Mouse (Mus musculus) T-helper 17 cell (primary cell): Measurements from ENCODE around the gene 1700025C18Rik.

Experiments used
- in situ Hi-C, 2 experiments: fragments of 300-600 bp; cut with MboI, MseI; formaldehyde crosslinking; loops; 1 replicate in 1 of 2; 2 replicates in 1 of 2; pipeline ENCODE4 v1.15.1; 2025; ENCODE audit warnings: high pct_unique_total_duplicates in 2 of 2

1700025C18Rik gene

DNA sequence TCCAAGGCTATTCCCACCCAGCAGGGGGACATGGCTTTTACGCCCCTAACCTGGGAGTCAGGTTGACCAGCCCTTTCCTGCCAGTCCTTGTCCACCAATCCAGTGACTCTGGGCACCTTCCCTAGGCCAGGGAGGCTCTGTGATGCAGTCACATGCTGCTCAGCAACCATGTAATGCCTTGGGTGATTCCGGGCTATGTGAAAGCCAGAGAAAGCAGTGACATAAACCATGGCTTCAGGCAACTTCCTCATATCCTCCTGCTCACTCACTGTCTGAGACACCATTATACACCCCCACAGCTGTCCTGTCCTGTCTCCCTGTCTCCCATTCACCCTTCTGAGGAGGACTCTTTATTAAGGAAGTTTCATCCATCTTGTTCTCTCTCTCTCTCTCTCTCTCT, at the start of gene 1700025C18Rik:
Gene 1700025C18Rik, minus strand, starts transcription at position 101 of the 400 bp plus-strand sequence.
- in situ Hi-C loops = no loop called here

- in situ Hi-C loops = no loop called here
Observed at GRCm38 (mm10) chr2:165136049-165136448, 45.5 kb upstream of the 1700025C18Rik start.

- in situ Hi-C loops = no loop called here
Observed at GRCm38 (mm10) chr2:165133566-165133965, 43.0 kb upstream of the 1700025C18Rik start.

DNA sequence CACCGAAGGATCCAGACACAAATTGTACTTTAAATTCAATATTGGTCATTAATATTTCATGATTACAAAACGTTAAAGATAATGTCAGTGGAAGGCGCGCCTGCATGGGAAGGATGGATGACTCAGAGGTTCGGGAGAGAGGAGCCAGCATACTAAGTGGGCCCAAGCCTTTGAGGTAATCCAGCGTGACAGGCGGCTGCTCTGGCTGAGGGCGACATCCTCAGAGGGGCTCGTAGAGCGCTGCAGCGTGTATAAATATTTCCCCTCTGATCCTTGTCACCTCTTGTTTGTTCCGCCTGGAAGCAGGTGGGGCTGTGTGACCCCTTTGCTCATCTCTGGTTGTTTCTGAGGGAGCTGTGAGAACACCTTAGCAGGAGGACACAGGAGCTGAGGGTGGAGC, 40.9 kb upstream of the 1700025C18Rik start:
- in situ Hi-C loops = no loop called here

- in situ Hi-C loops = no loop called here
Observed at GRCm38 (mm10) chr2:165129189-165129588, 38.6 kb upstream of the 1700025C18Rik start.

- in situ Hi-C loops = no loop called here
Observed at GRCm38 (mm10) chr2:165126896-165127562, 36.5 kb upstream of the 1700025C18Rik start.

- in situ Hi-C loops = no loop called here
Observed at GRCm38 (mm10) chr2:165121206-165121840, 30.8 kb upstream of the 1700025C18Rik start.

GRCm38 (mm10) chr2:165120765-165121164, 30.2 kb upstream of the 1700025C18Rik start:
- in situ Hi-C loops = no loop called here

DNA sequence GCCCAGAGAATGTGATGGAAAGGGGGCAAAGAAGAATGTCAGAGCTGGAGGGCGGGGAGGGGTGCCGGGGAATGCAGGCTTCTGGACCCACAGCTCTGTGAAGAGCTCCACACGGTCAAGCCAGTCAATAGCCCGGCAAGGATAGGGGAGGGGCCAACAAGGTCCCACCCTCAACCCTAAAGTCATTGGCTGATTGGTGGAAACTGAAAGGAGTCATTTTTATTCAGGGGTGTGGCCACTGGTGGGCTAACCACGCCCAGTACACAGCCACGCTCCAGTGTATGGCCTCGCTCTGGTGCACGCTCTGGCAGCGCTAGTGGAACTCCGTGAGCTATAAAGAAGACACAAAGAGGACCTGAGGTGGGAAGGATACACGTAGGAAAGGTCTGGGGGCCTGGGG, 23.2 kb upstream of the 1700025C18Rik start:
- in situ Hi-C loops = no loop called here

- in situ Hi-C loops = no loop called here
Observed at GRCm38 (mm10) chr2:165112149-165112548, 21.6 kb upstream of the 1700025C18Rik start.

GRCm38 (mm10) chr2:165106585-165106984, 16.0 kb upstream of the 1700025C18Rik start:
- in situ Hi-C loops = no loop called here

DNA sequence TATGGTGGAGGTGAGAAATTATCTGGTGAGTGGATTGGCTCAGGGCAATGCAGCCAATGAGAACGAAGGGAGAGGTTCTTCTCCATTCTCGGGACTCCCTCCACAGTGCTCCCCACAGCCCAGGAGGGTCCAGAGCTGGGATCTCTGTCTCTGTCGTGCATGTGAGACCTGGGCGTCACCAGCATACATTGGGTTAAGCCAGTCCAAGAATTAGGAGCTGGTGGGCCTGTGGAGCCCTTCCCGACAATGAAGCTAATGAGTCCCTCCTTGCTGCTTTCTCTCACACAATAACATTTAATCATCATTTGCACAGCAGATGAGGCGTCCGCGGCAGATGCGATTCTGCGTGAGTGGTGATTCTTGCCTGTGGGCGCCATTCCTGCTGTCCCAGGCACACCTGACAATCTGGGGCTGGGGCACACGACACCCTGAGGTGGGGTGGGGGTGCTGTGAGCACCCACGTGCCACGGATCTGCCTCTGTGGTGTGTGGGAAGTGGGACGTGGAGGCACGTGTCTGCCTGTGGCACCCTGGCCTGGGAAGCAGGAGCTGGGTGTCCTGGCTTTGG, 15.0 kb upstream of the 1700025C18Rik start:
- in situ Hi-C loops = no loop called here

GRCm38 (mm10) chr2:165102920-165103319, 12.4 kb upstream of the 1700025C18Rik start:
- in situ Hi-C loops = no loop called here

GRCm38 (mm10) chr2:165100749-165101148, 10.2 kb upstream of the 1700025C18Rik start:
- in situ Hi-C loops = no loop called here

DNA sequence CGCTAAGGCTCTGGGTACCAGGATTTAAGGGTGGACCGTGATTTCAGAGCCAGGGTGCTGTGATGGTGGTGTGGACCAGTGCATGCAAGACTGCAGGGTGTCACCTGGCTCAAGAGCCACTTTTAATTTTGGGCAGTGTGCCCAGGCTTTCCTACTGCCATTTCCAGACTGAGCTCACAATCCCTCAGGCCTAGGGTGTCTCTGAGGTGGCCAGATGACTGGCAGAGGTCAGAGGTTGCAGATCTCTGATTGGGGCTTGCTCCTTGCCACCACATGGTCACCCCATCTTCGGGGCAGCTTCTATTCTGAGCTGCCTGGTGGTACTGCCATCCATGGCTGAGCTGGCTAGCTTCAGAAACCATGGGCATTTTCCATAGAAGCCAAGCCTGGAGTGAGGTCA, 8.3 kb upstream of the 1700025C18Rik start:
- in situ Hi-C loops = no loop called here

DNA sequence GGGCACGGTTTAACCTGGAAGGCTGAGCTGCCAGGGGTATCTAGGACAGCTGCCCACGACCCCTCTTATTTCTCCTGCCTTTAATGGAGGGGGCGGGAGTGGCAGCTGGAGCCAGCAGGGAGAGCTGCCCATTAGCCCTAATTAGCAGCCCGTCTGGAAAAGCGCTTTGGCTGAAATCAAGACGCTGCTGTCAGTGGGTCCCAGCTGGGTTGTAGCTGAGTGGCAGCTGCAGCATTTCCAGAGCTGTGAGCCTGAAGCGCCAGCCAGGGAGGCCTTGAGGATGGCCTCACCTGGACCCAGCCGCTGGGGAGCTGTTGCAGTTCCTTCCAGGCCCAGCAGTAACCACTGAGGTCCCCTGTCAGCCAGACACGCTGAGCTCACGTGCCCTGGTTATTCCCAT, 5.8 kb upstream of the 1700025C18Rik start:
- in situ Hi-C loops = no loop called here

- in situ Hi-C loops = no loop called here
Observed at GRCm38 (mm10) chr2:165092393-165092792, 1.8 kb upstream of the 1700025C18Rik start.

GRCm38 (mm10) chr2:165091433-165091965, 949 bp upstream of the 1700025C18Rik start:
- in situ Hi-C loops = no loop called here

DNA sequence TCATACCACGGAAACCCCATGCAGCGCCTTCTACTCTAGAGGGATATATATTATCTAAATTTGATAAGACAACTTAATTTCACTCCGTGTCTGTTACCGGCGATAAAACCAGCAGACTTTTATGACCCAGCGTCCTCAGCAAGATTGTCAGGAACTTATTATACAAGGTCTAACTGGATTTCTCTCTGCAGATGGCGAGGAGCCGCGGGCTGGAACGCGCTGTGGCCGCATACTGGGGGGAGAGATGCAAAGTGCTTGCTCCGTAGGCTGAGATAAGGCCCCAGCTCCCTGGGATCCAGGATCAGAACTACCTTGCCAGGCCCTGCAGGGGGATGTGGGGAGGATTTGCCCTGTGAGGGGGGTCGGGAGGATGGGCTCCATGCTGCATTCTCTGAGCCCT, 1.1 kb downstream of the 1700025C18Rik start:
- in situ Hi-C loops = no loop called here

DNA sequence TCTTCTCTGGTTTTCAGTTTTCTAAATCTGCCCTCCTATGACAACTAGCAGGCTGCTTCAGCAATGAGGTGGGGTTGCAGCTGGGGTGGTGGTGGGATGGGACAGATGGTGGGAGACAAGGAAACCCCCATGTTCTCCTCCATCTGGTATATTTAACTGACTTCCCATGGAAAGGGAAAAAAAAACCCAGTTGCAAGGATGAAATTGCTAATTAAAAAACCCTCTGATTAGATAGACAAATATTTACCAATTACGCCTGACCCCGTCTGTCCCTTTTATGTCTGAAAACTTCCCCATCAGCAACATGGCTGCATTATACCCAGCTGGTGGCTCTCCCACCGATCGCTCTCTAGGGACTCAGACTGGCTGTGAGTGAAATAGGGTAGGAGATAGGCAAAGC, 3.9 kb downstream of the 1700025C18Rik start:
- in situ Hi-C loops = no loop called here

DNA sequence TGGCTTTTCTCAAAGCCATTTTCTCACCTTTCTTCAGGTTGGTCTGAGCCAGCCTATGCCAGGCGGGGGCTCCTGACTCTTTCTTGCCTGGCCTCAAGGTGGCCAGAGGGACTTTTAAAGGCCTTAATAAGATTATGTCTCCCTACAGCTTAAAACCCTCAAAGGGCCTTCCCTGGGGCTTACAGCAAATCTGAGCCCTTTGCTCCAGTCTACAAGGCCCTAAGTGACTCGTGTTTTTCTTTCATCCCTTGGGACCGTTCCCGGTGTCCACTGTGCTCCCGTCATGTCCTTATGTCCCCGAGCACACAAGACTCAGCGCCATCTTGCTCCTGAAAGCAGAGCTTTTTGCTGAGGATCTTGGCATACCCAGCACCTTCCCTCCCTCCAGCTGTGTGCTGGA, 9.3 kb downstream of the 1700025C18Rik start:
- in situ Hi-C loops = no loop called here

- in situ Hi-C loops = no loop called here
Observed at GRCm38 (mm10) chr2:165080657-165081056, 9.9 kb downstream of the 1700025C18Rik start.

DNA sequence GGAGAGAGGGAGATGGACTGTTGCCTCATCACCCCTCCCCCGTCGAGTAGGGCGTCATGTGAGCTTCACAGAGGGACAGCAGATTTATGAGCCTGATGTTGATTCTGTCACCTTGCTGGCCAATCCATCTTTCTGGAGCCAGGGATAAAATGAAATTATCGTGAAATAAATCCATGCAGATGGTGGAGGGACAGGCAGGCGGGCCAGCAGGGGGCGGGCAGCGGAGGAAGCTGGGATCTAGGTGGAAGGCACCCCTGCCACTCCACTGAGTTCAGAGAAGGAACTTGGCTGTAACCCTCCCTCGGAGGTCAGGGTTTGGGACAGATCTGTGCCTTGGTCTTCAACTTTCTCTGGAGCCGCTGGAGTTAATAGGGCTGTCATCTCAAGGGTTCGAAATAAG, 11.9 kb downstream of the 1700025C18Rik start:
- in situ Hi-C loops = loop anchor here (5.0 to 10.0 kb wide), 5 partner anchors 156 to 406 kb away; partner anchors contain the start of gene Cdh22 (in 1 of the 2)
